Mouse (Mus musculus): ENCODE measurements at regions not wholly inside any gene's neighbourhood (a gene's known extent, or its start where the extent isn't known, plus 50 kb on each side); places are given as distances from the start of the nearest gene placed in this dataset.

DNA sequence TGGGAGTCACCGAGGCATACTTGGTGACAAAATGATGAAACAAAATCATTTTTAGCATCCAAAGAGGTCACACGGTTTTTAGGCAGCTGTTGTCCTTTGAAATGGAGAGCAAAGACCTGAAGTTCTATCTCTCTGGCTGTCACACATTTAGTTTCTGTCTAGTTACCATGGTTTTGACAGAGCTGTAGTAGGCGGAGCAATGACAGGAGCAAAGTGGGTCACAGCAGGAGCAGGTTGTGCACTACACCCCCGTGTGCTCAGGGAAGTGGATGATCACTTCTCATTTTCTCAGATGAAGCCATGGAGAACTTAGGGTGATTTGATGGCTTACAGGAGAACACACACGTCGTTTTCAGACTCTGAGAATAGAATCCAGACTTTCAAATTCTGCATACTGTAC, 621.2 kb upstream of the Klhl29 start:
- TF ChIP-seq CTCF (IDR thresholded peaks at IDR 0.05; ENCODE audit: borderline replicate concordance, insufficient read depth, low read depth, low read length), result no peak
- TF ChIP-seq POLR2A (IDR thresholded peaks at IDR 0.05; ENCODE audit: borderline replicate concordance, insufficient read depth, low read length), result no peak

All from cerebellum, adult 2 months (tissue).